8 mouse cellular contexts compared by ENCODE assay signal in genomic region chr1:50961954-50962648, GRCm38 (mm10).
A peak's percentile ranks its signal among the peaks of the same experiment; 100 is the strongest.
DNase-seq lines count a peak whose midpoint lies in the region; ATAC-seq lines count a peak whose summit lies in the region.

No protein-coding gene starts in this region.

- H3K4me1 ChIP-seq in intestine, embryonic 16.5 days (ENCODE audit: control insufficient read depth, insufficient read depth, low read length), result no peaks in the 10 kb centered on the region
- H3K4me1 ChIP-seq in neural tube, embryonic 14.5 days (ENCODE audit: control insufficient read depth, insufficient read depth, low read length), result 0 out of 2 replicates have a peak, but pooled peaks cover 6% of the 10 kb centered on the region

- H3K4me2 ChIP-seq in intestine, embryonic 16.5 days (ENCODE audit: low read depth, low read length), result no peak overlapping the region
- H3K4me2 ChIP-seq in neural tube, embryonic 14.5 days (ENCODE audit: low read depth, low read length), result no peak overlapping the region

- intact Hi-C loops in left cerebral cortex, postnatal 25 days (cut with DNase I), result loop anchor here (1.0 to 10.0 kb wide), 6 partner anchors 155 to 655 kb away; no protein-coding TSS in a partner anchor

- no peak overlapping the region for H3K9ac ChIP-seq in intestine, embryonic 16.5 days (ENCODE audit: low read depth, low read length)
- no peak overlapping the region for H3K9ac ChIP-seq in neural tube, embryonic 14.5 days (replicated peaks; ENCODE audit: low read depth, low read length)

- H3K9me3 ChIP-seq in intestine, embryonic 16.5 days (ENCODE audit: control insufficient read depth, low read length), result no peaks in the 10 kb centered on the region
- H3K9me3 ChIP-seq in neural tube, embryonic 14.5 days (ENCODE audit: control insufficient read depth, low read length), result no peaks in the 10 kb centered on the region

- H3K4me3 ChIP-seq in intestine, embryonic 16.5 days (ENCODE audit: low read length), result no peak overlapping the region
- no peak overlapping the region for H3K4me3 ChIP-seq in neural tube, embryonic 14.5 days (ENCODE audit: low read depth, low read length)

- no peaks in the 10 kb centered on the region for H3K27me3 ChIP-seq in intestine, embryonic 16.5 days (replicated peaks; ENCODE audit: control insufficient read depth, insufficient read depth, low read length)
- H3K27me3 ChIP-seq in neural tube, embryonic 14.5 days (ENCODE audit: control insufficient read depth, insufficient read depth, low read length), result no peaks in the 10 kb centered on the region

- 23% methylated on average over 5 of the region's 5 CpGs for WGBS in intestine, embryonic 16.5 days
- WGBS in neural tube, embryonic 14.5 days, result 23% methylated on average over 5 of the region's 5 CpGs

- no peak overlapping the region for H3K27ac ChIP-seq in intestine, embryonic 16.5 days (ENCODE audit: low read length)
- H3K27ac ChIP-seq in neural tube, embryonic 14.5 days (ENCODE audit: low read depth, low read length), result peak overlapping the region; percentile 29; the same call in 1 of the 2 replicates

- DNase-seq in CD4-positive helper T cell, adult 2 months (ENCODE audit: low read depth, low spot score), result peak; percentile 34
- DNase-seq in T-cell, adult 2 months (ENCODE audit: low spot score), result peak; percentile 23
- DNase-seq in cerebellum, postnatal 4 days (ENCODE audit: low spot score in 2 of 2), result peak; percentile 23 to 67
- peak; percentile 6 for DNase-seq in gastrocnemius, adult 8-10 months (ENCODE audit: low spot score in 2 of 2)
- peak; percentile 76 to 90 for DNase-seq in left cerebral cortex, postnatal 25 days (ENCODE audit: low spot score in 2 of 2)
- DNase-seq in spleen, postnatal 4 days (ENCODE audit: low spot score in 2 of 2), result no peak

- ATAC-seq in intestine, embryonic 16.5 days, result peak; percentile 53; the same call in 1 of the 2 replicates
- peak; percentile 25; the same call in 1 of the 2 replicates for ATAC-seq in neural tube, embryonic 14.5 days (ENCODE audit: low read depth)

- H3K36me3 ChIP-seq in intestine, embryonic 16.5 days (ENCODE audit: control insufficient read depth, insufficient read depth, low read length), result no peaks in the 10 kb centered on the region
- no peaks in the 10 kb centered on the region for H3K36me3 ChIP-seq in neural tube, embryonic 14.5 days (ENCODE audit: control insufficient read depth, insufficient read depth, low read length)

Comparison
In these comparisons a context has a peak if more than half of its experiments do, and no peak if none do; other contexts are left out.
1. DNase-seq: peak in CD4-positive helper T cell, adult 2 months (single experiment), T-cell, adult 2 months (single experiment), cerebellum, postnatal 4 days (2 of 2), gastrocnemius, adult 8-10 months (2 of 2) and left cerebral cortex, postnatal 25 days (2 of 2); none in spleen, postnatal 4 days (0 of 2).